Mouse (Mus musculus) heart, adult 2 months (tissue): ENCODE data around the gene Cpz.

ENCODE experiments used
- CTCF ChIP-seq: fragments of 200-600 bp; IDR thresholded peaks from 2 replicates; pipeline ENCODE4 v1.8.1; 2022; ENCODE audit warnings: antibody characterized with exemption, mild to moderate bottlenecking, moderate library complexity
- EP300 ChIP-seq: fragments of 200-500 bp; IDR thresholded peaks from 2 replicates; pipeline ENCODE4 v1.6.1; 2011; ENCODE audit warnings: low read depth, low read length, control low read depth; ENCODE audit not compliant: insufficient read depth
- POLR2A ChIP-seq: fragments of 200-500 bp; IDR thresholded peaks from 2 replicates; pipeline ENCODE4 v1.6.1; 2011; ENCODE audit warnings: mild to moderate bottlenecking, low read depth, low read length, control low read depth; ENCODE audit not compliant: insufficient read depth

DNA sequence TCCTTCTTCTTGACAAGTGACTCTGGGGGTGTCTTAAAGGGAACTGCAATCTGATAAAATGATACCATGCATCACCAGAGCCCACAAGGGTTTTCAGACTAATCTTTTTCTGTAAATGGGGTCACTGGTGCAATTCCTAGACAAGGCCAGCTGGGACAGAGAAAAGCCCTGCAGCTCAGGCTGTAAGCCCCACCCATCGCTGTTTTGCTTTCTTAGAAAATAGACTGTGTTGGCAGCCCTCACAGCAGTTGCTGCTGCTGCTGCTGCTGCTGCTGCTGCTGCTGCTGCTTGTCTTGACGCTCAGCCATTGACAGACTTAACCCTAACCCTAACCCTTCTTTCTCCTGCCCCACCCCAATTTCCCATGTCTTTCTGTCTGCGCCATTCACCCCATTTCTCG lies 14.1 kb upstream of the Cpz start:
- no peak for TF ChIP-seq EP300
- no peak for TF ChIP-seq POLR2A
- TF ChIP-seq CTCF, result no peak
